Mouse (Mus musculus) megakaryocyte-erythroid progenitor cell, adult 5 weeks (primary cell): ENCODE measurements around the gene Olfr157. TPM values are rescaled to one million over a fixed set of nuclear protein-coding genes. Genes with fewer than 3 reads are reported as not detected.

Source experiments
- polyA plus RNA-seq: library from polyadenylated mRNA; stranded (reverse); fragments of >175 nt; gene quantifications from 2 replicates; pipeline ENCODE4 v1.2.3, GENCODE M21; 2012

Olfr157 gene
- not detected in 2 replicates for polyA plus RNA-seq

DNA sequence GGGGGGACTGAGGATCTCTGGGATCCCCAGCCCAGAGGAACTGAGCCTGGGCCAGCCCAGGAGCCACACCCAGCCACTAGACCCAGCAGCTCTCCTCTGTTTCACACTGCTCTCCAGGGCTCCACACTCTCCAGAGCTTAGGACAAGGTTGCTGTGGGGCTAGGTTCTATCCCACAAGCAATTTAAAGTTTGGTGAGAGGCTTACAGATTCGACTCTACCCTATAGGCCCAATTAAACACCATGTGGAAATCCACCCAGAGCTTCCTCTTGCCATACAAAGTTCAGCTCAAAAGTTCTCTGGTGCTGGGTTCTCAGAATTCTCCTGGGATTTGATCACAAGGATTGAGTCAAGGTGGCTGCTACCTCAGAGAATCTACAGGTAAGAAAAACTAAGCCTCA lies at the start of gene Olfr157:
TSS of gene Olfr157 (minus strand) at position 101 of the 400 bp plus-strand sequence.

DNA sequence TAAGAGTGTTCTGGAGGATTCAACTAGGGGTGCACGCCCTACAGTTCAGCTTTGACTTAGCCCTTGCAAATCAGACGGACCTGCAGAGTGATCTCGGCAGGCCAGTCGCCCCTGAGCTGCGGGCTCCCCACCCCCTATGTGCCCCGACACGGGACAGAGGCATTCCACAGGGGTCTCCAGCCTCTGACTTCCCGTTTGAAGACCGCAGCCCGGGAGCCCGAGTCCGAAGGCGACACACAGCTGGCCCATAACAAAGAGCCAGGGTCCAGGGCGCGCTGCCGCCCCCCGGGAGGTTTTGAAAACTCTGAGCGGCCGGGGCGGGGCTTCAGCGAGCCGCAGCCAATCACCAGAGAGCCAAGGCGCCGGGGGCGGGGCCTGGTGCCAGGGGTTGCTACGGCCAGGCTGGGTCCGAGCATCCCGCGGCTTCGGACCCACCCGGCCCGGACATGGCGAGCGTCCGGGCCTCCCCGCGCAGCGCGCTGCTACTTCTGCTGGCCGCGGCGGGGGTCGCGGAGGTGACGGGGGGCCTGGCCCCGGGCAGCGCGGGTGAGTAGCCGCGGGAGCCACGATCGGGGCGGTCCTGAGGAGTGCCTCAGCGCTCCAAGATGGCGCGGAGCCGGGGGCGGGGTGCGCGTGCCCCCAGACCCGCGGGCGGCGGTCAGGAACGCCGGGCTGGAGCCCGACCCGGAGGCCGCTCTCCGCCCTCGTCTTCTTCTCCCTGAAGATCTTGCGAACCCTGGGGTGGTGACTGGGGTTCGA lies 35.3 kb upstream of the Olfr157 start, which contains the start of gene Reck:
TSS of gene Reck (plus strand) at position 371 of the 759 bp plus-strand sequence.

DNA sequence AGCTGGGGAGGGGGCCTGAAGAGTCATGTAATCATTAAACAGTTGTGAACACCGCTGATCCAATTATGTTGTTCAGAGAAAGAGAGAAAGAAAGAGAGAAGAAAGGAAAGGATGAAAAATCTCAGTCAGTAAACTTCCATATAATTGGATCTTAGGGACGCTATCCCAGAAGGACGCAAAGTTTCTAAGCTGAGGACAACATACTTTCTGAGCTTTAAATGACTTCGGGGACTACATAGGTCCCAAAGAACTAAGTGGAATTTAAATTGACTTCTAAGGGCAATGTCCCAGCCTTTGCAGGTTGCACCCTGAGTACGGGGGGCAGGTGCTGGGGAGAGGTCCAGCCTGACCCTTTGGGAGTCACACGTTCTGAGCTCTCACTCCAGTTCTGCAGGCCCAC lies 11.3 kb upstream of the Olfr157 start, which contains the start of gene Olfr155:
TSS of gene Olfr155 (plus strand) at position 301 of the 400 bp plus-strand sequence.

DNA sequence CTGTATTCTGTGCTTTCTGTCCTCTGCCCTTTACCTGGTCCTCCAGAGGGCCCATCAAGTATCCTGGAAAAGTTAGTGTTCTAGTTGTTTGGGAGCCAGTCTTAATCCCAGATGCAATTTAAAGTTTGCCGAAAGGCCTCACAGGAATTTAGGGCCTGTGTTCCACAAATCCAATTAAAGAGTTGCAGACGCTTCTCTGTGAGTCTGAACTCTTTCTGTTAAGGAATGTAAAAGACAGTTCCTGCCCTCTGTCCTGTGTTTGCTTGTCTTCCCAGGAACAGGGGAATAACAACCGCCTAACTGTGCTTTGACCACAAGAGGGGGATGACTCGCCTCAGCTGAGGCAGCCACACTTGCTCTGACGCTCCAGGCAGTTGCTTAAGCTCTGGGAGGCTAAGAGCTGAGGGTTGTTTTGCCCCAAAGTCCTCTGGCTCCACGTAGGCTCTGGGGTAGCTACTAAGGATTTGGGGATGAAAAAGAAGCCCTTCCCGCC lies 16.1 kb downstream of the Olfr157 start, which contains the start of gene Olfr156:
TSS of gene Olfr156 (minus strand) at position 51 of the 493 bp plus-strand sequence.

Other genes starting within 250 kb of the Olfr157 start
- gene Npr2, start 208.3 kb downstream of the Olfr157 start, polyA plus RNA-seq = 2.0 and 2.3 TPM in 2 replicates
- gene Spag8, start 186.6 kb downstream of the Olfr157 start, polyA plus RNA-seq = 0.26 and 0.36 TPM in 2 replicates
- 44.6 and 61.0 TPM in 2 replicates for gene Hint2, start 183.7 kb downstream of the Olfr157 start, polyA plus RNA-seq
- 4.2 and 6.7 TPM in 2 replicates for gene Tmem8b, start 171.2 kb downstream of the Olfr157 start, polyA plus RNA-seq
- 0.07 and 0.22 TPM in 2 replicates for gene Fam221b, start 171.1 kb downstream of the Olfr157 start, polyA plus RNA-seq
- gene Olfr70, start 139.4 kb downstream of the Olfr157 start, polyA plus RNA-seq = not detected in 2 replicates
- not detected in 2 replicates for gene Olfr71, start 129.9 kb downstream of the Olfr157 start, polyA plus RNA-seq
- not detected in 2 replicates for gene Hrct1, start 113.0 kb downstream of the Olfr157 start, polyA plus RNA-seq
- 0.03 TPM in 1 of 2 replicates, not detected in the other for gene Spaar, start 110.2 kb downstream of the Olfr157 start, polyA plus RNA-seq
- gene Olfr159, start 69.2 kb downstream of the Olfr157 start, polyA plus RNA-seq = not detected in 2 replicates
- not detected in 2 replicates for gene Olfr156, start 16.3 kb downstream of the Olfr157 start, polyA plus RNA-seq
- not detected in 2 replicates for gene Olfr155, start 11.4 kb upstream of the Olfr157 start, polyA plus RNA-seq
- 0.53 and 1.00 TPM in 2 replicates for gene Reck, start 35.3 kb upstream of the Olfr157 start, polyA plus RNA-seq
- gene Glipr2, start 117.2 kb upstream of the Olfr157 start, polyA plus RNA-seq = 12.7 and 16.1 TPM in 2 replicates
- gene Ccin, start 143.3 kb upstream of the Olfr157 start, polyA plus RNA-seq = not detected in 2 replicates
- gene Clta, start 164.3 kb upstream of the Olfr157 start, polyA plus RNA-seq = 466 and 477 TPM in 2 replicates
- 41.3 and 46.5 TPM in 2 replicates for gene Gne, start 244.0 kb upstream of the Olfr157 start, polyA plus RNA-seq